ENCODE assay signal across 20 mouse cellular contexts in the genomic region with DNA sequence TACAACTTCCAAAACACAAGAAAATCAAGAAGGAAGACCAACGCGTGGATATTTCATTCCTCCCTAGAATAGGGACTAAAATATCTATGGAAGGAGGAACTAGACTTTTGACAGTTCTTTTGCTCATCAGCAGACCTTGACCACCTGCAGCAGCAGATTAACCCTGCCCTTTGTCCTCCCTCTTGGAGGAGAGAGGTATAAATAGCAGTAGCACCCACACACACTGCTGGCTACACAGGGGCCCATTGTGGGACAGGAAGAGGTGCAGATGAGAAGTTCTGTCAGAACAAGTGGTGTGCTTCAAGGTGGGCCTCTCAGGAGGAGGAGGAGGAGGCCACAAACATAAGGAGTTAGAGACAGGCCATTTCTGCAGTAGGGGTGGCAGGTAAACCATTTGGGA.
"Had no signal": no experiment of that assay in that cellular context is flagged by ENCODE, and none has a peak within 500 bp of the region (broad histone marks: within the 10 kb centered on the region; RNA-seq: fewer than 3 reads in every experiment).

No protein-coding gene starts in this region.

- H3K27me3 ChIP-seq: midbrain, embryonic 12.5 days; neural tube, embryonic 13.5 days; neural tube, embryonic 15.5 days; stomach, embryonic 15.5 days had no signal

- DNase-seq: lung, adult 18-20 months; lung, embryonic 14.5 days; lung, postnatal 10 days; lung, postnatal 4 days; midbrain, embryonic 14.5 days; retina, postnatal 1 day; right cerebral cortex, adult 18-20 months; right cerebral cortex, postnatal 25 days; right cerebral cortex, postnatal 4 days; spleen, adult 18-20 months; thymus, adult 2 months; thymus, postnatal 36 days had no signal

- H3K4me3 ChIP-seq: midbrain, embryonic 10.5 days; midbrain, embryonic 12.5 days; myocyte; neural tube, embryonic 13.5 days; neural tube, embryonic 15.5 days; stomach, embryonic 15.5 days had no signal

- H3K27ac ChIP-seq: midbrain, embryonic 10.5 days; midbrain, embryonic 12.5 days; neural tube, embryonic 13.5 days; neural tube, embryonic 15.5 days; stomach, embryonic 15.5 days; stomach, postnatal 0 days had no signal

- H3K9ac ChIP-seq: lung, embryonic 14.5 days; midbrain, embryonic 12.5 days; neural tube, embryonic 13.5 days; neural tube, embryonic 15.5 days; stomach, embryonic 15.5 days had no signal

- H3K4me1 ChIP-seq: midbrain, embryonic 10.5 days; midbrain, embryonic 12.5 days; neural tube, embryonic 13.5 days; neural tube, embryonic 15.5 days; stomach, embryonic 15.5 days had no signal

- H3K9me3 ChIP-seq: midbrain, embryonic 10.5 days; midbrain, embryonic 12.5 days; neural tube, embryonic 13.5 days; neural tube, embryonic 15.5 days; stomach, embryonic 15.5 days had no signal

- ATAC-seq: midbrain, embryonic 16.5 days had no signal

- H3K4me2 ChIP-seq: lung, embryonic 14.5 days; midbrain, embryonic 12.5 days; neural tube, embryonic 13.5 days; neural tube, embryonic 15.5 days; stomach, embryonic 15.5 days had no signal
